Mouse (Mus musculus): ENCODE results near the gene Osbp. TPM values are rescaled to one million over a fixed set of nuclear protein-coding genes. Genes with fewer than 3 reads are reported as not detected.

Osbp gene
- polyA plus RNA-seq, 1 experiment, result 24.4 TPM

DNA sequence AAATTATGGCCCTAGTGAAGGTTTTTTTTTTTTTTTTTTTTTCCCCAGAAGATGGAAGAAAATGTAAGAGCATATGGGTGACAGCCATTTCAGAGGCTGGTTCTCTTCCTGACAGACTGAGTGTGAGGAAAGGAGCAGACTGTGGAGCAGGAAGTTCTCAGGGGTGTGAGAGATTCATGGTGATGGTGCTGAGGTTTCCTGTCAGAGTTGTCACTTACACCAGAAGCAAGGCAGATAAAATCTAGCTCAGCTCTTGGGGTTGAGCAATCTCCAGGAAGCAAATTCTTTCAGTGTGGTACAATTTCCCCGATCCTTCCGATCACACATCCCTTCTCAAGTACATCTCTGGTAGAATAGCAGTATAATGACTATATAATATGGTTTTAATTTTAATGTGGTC lies 60.9 kb downstream of the Osbp start:
- Histone ChIP-seq H3K27ac (ENCODE audit: control insufficient read depth, insufficient read depth, low read depth, low read length) (no peak overlapping the region), H3K27me3 (ENCODE audit: control insufficient read depth, insufficient read depth, low read length) (no peaks in the 10 kb centered on the region), H3K4me3 (ENCODE audit: control insufficient read depth, low read depth, low read length) (no peak overlapping the region), H3K36me3 (ENCODE audit: control insufficient read depth, insufficient read depth, low read length) (no peaks in the 10 kb centered on the region), H3K4me1 (ENCODE audit: control insufficient read depth, insufficient read depth, low read length) (no peaks in the 10 kb centered on the region)
- TF ChIP-seq CTCF (IDR thresholded peaks at IDR 0.05; ENCODE audit: control insufficient read depth, insufficient read depth, insufficient replicate concordance, low read depth, low read length), result no peak
- no peak for TF ChIP-seq POLR2A (IDR thresholded peaks at IDR 0.05; ENCODE audit: control insufficient read depth, low read depth, low read length)

DNA sequence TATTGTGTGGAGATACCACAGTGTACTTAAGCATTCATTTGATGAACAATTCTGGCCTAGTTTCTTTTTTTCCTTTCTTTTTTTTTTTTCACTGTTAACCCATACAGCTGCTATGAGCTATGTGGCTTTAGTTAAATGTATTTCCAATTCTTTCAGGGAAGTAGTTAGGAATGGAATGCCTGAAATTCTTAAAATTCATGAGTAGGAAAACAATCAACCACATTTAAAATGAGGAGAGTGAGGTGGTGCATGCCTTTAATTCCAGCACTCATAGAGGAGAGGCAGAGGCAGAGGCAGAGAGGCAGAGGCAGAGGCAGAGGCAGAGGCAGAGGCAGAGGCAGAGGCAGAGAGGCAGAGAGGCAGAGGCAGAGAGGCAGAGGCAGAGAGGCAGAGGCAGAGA lies 72.0 kb downstream of the Osbp start:
- H3K27me3 ChIP-seq (ENCODE audit: control insufficient read depth, insufficient read depth, low read length), result no peaks in the 10 kb centered on the region
- no peak overlapping the region for H3K4me3 ChIP-seq (ENCODE audit: control insufficient read depth, low read depth, low read length)
- no peak overlapping the region for H3K27ac ChIP-seq (ENCODE audit: control insufficient read depth, insufficient read depth, low read depth, low read length)
- no peaks in the 10 kb centered on the region for H3K4me1 ChIP-seq (ENCODE audit: control insufficient read depth, insufficient read depth, low read length)
- H3K36me3 ChIP-seq (ENCODE audit: control insufficient read depth, insufficient read depth, low read length), result no peaks in the 10 kb centered on the region
- TF ChIP-seq POLR2A (IDR thresholded peaks at IDR 0.05; ENCODE audit: control insufficient read depth, low read depth, low read length) (no peak), CTCF (IDR thresholded peaks at IDR 0.05; ENCODE audit: control insufficient read depth, insufficient read depth, insufficient replicate concordance, low read depth, low read length) (no peak)

DNA sequence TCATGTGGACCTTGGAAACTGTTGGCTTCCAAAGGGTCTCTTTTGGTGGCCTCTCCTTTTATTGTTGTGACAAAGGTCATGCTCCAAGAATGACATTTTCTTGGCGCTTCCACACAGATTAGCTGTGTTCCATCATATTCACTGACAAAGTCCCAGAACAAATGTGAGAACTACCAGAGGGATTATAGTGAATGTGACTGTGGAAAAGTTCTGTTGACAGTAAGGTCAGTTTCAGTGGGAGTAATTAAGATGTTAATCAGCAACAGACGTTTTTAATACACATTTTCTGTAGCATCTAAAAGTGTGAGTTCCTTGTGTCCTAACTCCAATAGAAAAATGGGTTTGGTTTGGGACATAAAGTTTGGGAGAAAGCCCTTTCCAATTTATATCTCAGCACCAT lies 75.5 kb downstream of the Osbp start, which contains the start of gene Olfr1423:
Gene Olfr1423, minus strand, starts transcription at position 101 of the 400 bp plus-strand sequence.
- Histone ChIP-seq H3K4me1 (ENCODE audit: control insufficient read depth, insufficient read depth, low read length) (no peaks in the 10 kb centered on the region), H3K36me3 (ENCODE audit: control insufficient read depth, insufficient read depth, low read length) (no peaks in the 10 kb centered on the region), H3K4me3 (ENCODE audit: control insufficient read depth, low read depth, low read length) (no peak within 1 kb of the TSS), H3K27ac (ENCODE audit: control insufficient read depth, insufficient read depth, low read depth, low read length) (no peak within 1 kb of the TSS), H3K27me3 (ENCODE audit: control insufficient read depth, insufficient read depth, low read length) (no peaks in the 10 kb centered on the region)
- no peak for TF ChIP-seq CTCF (IDR thresholded peaks at IDR 0.05; ENCODE audit: control insufficient read depth, insufficient read depth, insufficient replicate concordance, low read depth, low read length)
- no peak for TF ChIP-seq POLR2A (IDR thresholded peaks at IDR 0.05; ENCODE audit: control insufficient read depth, low read depth, low read length)

DNA sequence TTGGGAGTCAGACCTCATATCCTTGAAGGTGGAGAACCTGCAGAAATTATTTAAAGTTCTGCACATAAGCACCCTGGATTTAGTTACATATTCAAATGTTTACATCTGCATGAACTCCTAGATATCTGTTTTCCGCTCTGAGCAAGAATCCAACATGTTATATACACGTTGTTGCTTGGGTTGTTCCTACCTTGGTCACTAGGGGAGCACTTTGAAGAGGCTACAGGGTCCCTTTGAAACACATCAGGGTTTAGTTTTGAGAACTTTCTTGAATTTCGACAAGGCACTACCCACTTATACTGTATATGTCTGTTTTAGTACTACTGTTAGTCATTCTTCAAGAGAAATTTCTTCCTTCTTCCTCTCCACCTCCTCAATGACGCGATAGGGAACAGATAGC lies 77.4 kb downstream of the Osbp start:
- Histone ChIP-seq H3K27ac (ENCODE audit: control insufficient read depth, insufficient read depth, low read depth, low read length) (no peak overlapping the region), H3K4me3 (ENCODE audit: control insufficient read depth, low read depth, low read length) (no peak overlapping the region), H3K36me3 (ENCODE audit: control insufficient read depth, insufficient read depth, low read length) (no peaks in the 10 kb centered on the region), H3K4me1 (ENCODE audit: control insufficient read depth, insufficient read depth, low read length) (no peaks in the 10 kb centered on the region), H3K27me3 (ENCODE audit: control insufficient read depth, insufficient read depth, low read length) (no peaks in the 10 kb centered on the region)
- no peak for TF ChIP-seq POLR2A (IDR thresholded peaks at IDR 0.05; ENCODE audit: control insufficient read depth, low read depth, low read length)
- no peak for TF ChIP-seq CTCF (IDR thresholded peaks at IDR 0.05; ENCODE audit: control insufficient read depth, insufficient read depth, insufficient replicate concordance, low read depth, low read length)

Other genes starting within 250 kb of the Osbp start
- gene Gif, start 218.4 kb upstream of the Osbp start, polyA plus RNA-seq (2012; rRNA removed), result 0.82 and 0.90 TPM in 2 replicates
- gene Mrpl16, start 195.6 kb upstream of the Osbp start, polyA plus RNA-seq (2012; rRNA removed), result 19.5 and 20.4 TPM in 2 replicates
- gene Stx3, start 146.5 kb upstream of the Osbp start, polyA plus RNA-seq (2012; rRNA removed), result 0.61 and 0.87 TPM in 2 replicates
- gene Olfr1417, start 126.7 kb upstream of the Osbp start, polyA plus RNA-seq (2012; rRNA removed), result not detected in 2 replicates
- not detected in 2 replicates for gene Olfr1418, start 104.9 kb upstream of the Osbp start, polyA plus RNA-seq (2012; rRNA removed)
- 0.05 and 0.06 TPM in 2 replicates for gene Olfr1419, start 90.8 kb upstream of the Osbp start, polyA plus RNA-seq (2012; rRNA removed)
- not detected in 2 replicates for gene Olfr1420, start 79.4 kb upstream of the Osbp start, polyA plus RNA-seq (2012; rRNA removed)
- gene Patl1, start 53.5 kb upstream of the Osbp start, polyA plus RNA-seq (2012; rRNA removed), result 6.6 and 8.2 TPM in 2 replicates
- not detected in 2 replicates for gene Olfr1423, start 75.4 kb downstream of the Osbp start, polyA plus RNA-seq (2012; rRNA removed)
- gene Olfr1424, start 96.7 kb downstream of the Osbp start, polyA plus RNA-seq (2012; rRNA removed), result 0.12 TPM in 1 of 2 replicates, not detected in the other
- not detected in 2 replicates for gene Olfr1425, start 111.8 kb downstream of the Osbp start, polyA plus RNA-seq (2012; rRNA removed)
- gene Olfr1426, start 126.1 kb downstream of the Osbp start, polyA plus RNA-seq (2012; rRNA removed), result not detected in 2 replicates
- gene Olfr1427, start 137.4 kb downstream of the Osbp start, polyA plus RNA-seq (2012; rRNA removed), result not detected in 2 replicates
- gene Olfr1428, start 150.0 kb downstream of the Osbp start, polyA plus RNA-seq (2012; rRNA removed), result 0.09 TPM in 1 of 2 replicates, not detected in the other
- gene Olfr76, start 157.3 kb downstream of the Osbp start, polyA plus RNA-seq (2012; rRNA removed), result 0.10 and 0.16 TPM in 2 replicates
- not detected in 2 replicates for gene Olfr1555-ps1, start 204.2 kb downstream of the Osbp start, polyA plus RNA-seq (2012; rRNA removed)
- not detected in 2 replicates for gene Olfr1431, start 234.7 kb downstream of the Osbp start, polyA plus RNA-seq (2012; rRNA removed)